Mouse (Mus musculus) lung, embryonic 14.5 days (tissue): Measurements from ENCODE around the gene Acaa1a. TPM values are rescaled to one million over a fixed set of nuclear protein-coding genes. Genes with fewer than 3 reads are reported as not detected.

ENCODE experiments used
- ATAC-seq: fragments of 200-750 bp; cut with Nextera tagmentation; 2 replicates; pipeline ENCODE4 v1.8.0; 2017; ENCODE audit warnings: mild to moderate bottlenecking, moderate TSS enrichment, moderate library complexity; ENCODE audit not compliant: insufficient read depth
- DNase-seq: peaks from one replicate; pipeline ENCODE4 v3.0.0-alpha.2; 2015
- H3K27ac ChIP-seq: fragments of 300-500 bp; sonication (generic); 2 replicates; pipeline ENCODE4 v1.5.1; 2014; ENCODE audit warnings: low read depth, mild to moderate bottlenecking, moderate library complexity
- H3K27me3 ChIP-seq: fragments of 300-500 bp; sonication (generic); 2 replicates; pipeline ENCODE4 v1.6.1; 2014; ENCODE audit warnings: low read length, control low read depth; ENCODE audit not compliant: insufficient read depth
- H3K36me3 ChIP-seq: fragments of 300-500 bp; sonication (generic); 2 replicates; pipeline ENCODE4 v1.6.1; 2014; ENCODE audit warnings: control low read depth; ENCODE audit not compliant: insufficient read depth
- H3K4me1 ChIP-seq: fragments of 300-500 bp; sonication (generic); 2 replicates; pipeline ENCODE4 v1.6.1; 2014; ENCODE audit warnings: antibody characterized with exemption, control low read depth; ENCODE audit not compliant: insufficient read depth
- H3K4me2 ChIP-seq: fragments of 300-500 bp; sonication (generic); 2 replicates; pipeline ENCODE4 v1.6.1; 2014; ENCODE audit warnings: mild to moderate bottlenecking
- H3K4me3 ChIP-seq: fragments of 300-500 bp; sonication (generic); 2 replicates; pipeline ENCODE4 v1.5.1; 2014; ENCODE audit warnings: low read depth, low read length
- H3K9ac ChIP-seq: fragments of 300-500 bp; sonication (generic); 2 replicates; pipeline ENCODE4 v1.6.1; 2014
- H3K9me3 ChIP-seq: fragments of 300-500 bp; sonication (generic); 2 replicates; pipeline ENCODE4 v1.6.1; 2016; ENCODE audit warnings: low read depth, low read length, control low read depth
- CTCF ChIP-seq: IDR thresholded peaks from 2 replicates; pipeline ENCODE4 v1.5.1; 2016; ENCODE audit warnings: antibody characterized with exemption, low read depth
- WGBS: fragments of 180-500 bp; shearing (Covaris S2); extraction: QIAGEN DNeasy Blood & Tissue Kit; methylation state at CpG from one replicate; pipeline ENCODE4 v1.1.7; 2014; 5-methylcytosine and 5-hydroxymethylcytosine counted together
- polyA plus RNA-seq: library from polyadenylated mRNA; unstranded; fragments of >200 nt; fragmentation: Nextera tagmentation; extraction: Ambion mirVana; gene quantifications from 2 replicates; pipeline ENCODE4 v1.2.1, GENCODE M21; 2014

Acaa1a gene
- polyA plus RNA-seq, 1 experiment from 2014 or later: 87.1 TPM

- H3K9me3 ChIP-seq: no peaks in the 10 kb centered on the region
- TF ChIP-seq CTCF: no peak
- no peak overlapping the region for H3K4me2 ChIP-seq
- WGBS: 80% methylated on average over 3 of the region's 3 CpGs
- ATAC-seq (no peak), DNase-seq (no peak)
- H3K27me3 ChIP-seq: no peaks in the 10 kb centered on the region
- H3K4me3 ChIP-seq: no peak overlapping the region
- H3K4me1 ChIP-seq: peaks cover 7% of the 10 kb centered on the region
- peaks cover 13% of the 10 kb centered on the region; the same call in 1 of the 2 replicates for H3K36me3 ChIP-seq
- H3K9ac ChIP-seq: no peak overlapping the region
- H3K27ac ChIP-seq: no peak overlapping the region
Observed at GRCm38 (mm10) chr9:119338350-119338749, 1.1 kb upstream of the Acaa1a start.

DNA sequence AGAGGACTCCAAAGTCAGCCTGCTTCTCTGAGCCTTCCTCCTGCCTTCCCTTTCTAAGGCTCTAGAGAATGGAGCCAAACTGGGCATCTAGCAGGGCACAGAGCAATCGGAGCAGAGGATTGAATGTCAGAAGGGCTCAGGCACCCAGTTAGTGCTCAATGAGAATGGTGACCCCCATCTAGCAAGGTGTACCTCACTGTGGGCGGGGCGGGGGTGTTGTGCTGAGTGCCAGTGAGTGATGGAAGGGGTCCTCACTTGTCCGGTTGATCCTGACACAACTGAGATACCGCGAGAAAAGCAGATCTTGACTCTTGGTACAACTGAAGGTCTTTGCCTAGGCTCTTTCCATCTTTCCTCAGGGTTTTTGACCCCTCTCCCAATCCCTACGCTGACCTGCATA lies 370 bp upstream of the Acaa1a start:
- H3K27ac ChIP-seq: no peak overlapping the region
- no peak for ATAC-seq

GRCm38 (mm10) chr9:119340212-119340580 lies 720 bp downstream of the Acaa1a start:
- H3K4me1 ChIP-seq: peaks cover 7% of the 10 kb centered on the region
- peak overlapping the region; percentile 94 for H3K27ac ChIP-seq

More for the DNA sequence above, 370 bp upstream of the Acaa1a start:
- peaks cover 7% of the 10 kb centered on the region for H3K4me1 ChIP-seq
- H3K27me3 ChIP-seq: no peaks in the 10 kb centered on the region
- H3K4me3 ChIP-seq: peak overlapping the region; percentile 71
- peak overlapping the region; percentile 70 for H3K9ac ChIP-seq
- 45% methylated on average over 7 of the region's 7 CpGs for WGBS
- no peak for TF ChIP-seq CTCF
- no peaks in the 10 kb centered on the region for H3K9me3 ChIP-seq
- peak overlapping the region; percentile 91 for H3K4me2 ChIP-seq
- peaks cover 16% of the 10 kb centered on the region; the same call in 1 of the 2 replicates for H3K36me3 ChIP-seq
- no peak for DNase-seq

GRCm38 (mm10) chr9:119340909-119341816 lies 1.7 kb downstream of the Acaa1a start, which contains the start of gene Myd88:
Myd88 (minus strand) TSS chr9:119341411.
- under 1% methylated on average over 67 of the region's 68 CpGs for WGBS
- ATAC-seq: peak; percentile 99
- Histone ChIP-seq H3K4me3 (peak within 1 kb of the TSS; percentile 71), H3K9me3 (no peaks in the 10 kb centered on the region), H3K36me3 (peaks cover 33% of the 10 kb centered on the region), H3K27ac (peak within 1 kb of the TSS; percentile 94), H3K9ac (peak within 1 kb of the TSS; percentile 70), H3K4me2 (peak within 1 kb of the TSS; percentile 91), H3K4me1 (peaks cover 7% of the 10 kb centered on the region), H3K27me3 (no peaks in the 10 kb centered on the region)
- no peak for TF ChIP-seq CTCF
- DNase-seq: peak; percentile 99

More at GRCm38 (mm10) chr9:119340212-119340580, 720 bp downstream of the Acaa1a start:
- DNase-seq (no peak), ATAC-seq (no peak)
- Histone ChIP-seq H3K9ac (peak overlapping the region; percentile 70), H3K4me2 (peak overlapping the region; percentile 91), H3K27me3 (no peaks in the 10 kb centered on the region), H3K4me3 (peak overlapping the region; percentile 71), H3K36me3 (peaks cover 25% of the 10 kb centered on the region), H3K9me3 (no peaks in the 10 kb centered on the region)
- WGBS: 2% methylated on average over 8 of the region's 8 CpGs
- no peak for TF ChIP-seq CTCF

GRCm38 (mm10) chr9:119342728-119343127 lies 3.3 kb downstream of the Acaa1a start:
- no peak for ATAC-seq
- no peak for TF ChIP-seq CTCF
- peak overlapping the region; percentile 70 for H3K9ac ChIP-seq
- no peak overlapping the region for H3K4me3 ChIP-seq
- H3K27ac ChIP-seq: no peak overlapping the region
- peaks cover 38% of the 10 kb centered on the region for H3K36me3 ChIP-seq
- WGBS: 82% methylated on average over 7 of the region's 7 CpGs
- H3K4me2 ChIP-seq: peak overlapping the region; percentile 91
- DNase-seq: no peak
- peaks cover 7% of the 10 kb centered on the region for H3K4me1 ChIP-seq
- H3K9me3 ChIP-seq: no peaks in the 10 kb centered on the region
- H3K27me3 ChIP-seq: no peaks in the 10 kb centered on the region

DNA sequence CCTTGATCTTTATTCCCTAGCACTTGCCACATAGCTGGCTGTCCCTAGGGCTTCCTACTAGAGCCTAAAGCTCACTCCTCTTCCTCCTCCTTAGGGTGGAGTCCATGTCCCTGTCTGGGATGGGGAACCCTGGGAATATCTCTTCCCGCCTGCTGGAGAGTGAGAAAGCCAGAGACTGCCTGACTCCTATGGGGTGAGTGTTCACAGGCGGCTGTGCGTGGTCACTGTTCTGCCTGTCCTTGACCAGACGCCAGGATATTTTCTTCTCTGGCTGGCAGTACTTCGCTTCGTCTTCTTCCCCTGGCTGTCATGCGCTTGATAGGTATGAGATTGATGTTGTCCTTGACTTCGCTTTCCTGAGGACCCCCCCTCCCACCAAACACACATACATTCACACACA lies 6.9 kb downstream of the Acaa1a start:
- Histone ChIP-seq H3K9me3 (no peaks in the 10 kb centered on the region), H3K9ac (no peak overlapping the region), H3K4me3 (no peak overlapping the region), H3K27ac (no peak overlapping the region), H3K27me3 (no peaks in the 10 kb centered on the region), H3K36me3 (peaks cover 62% of the 10 kb centered on the region), H3K4me1 (peaks cover 7% of the 10 kb centered on the region), H3K4me2 (no peak overlapping the region)
- no peak for ATAC-seq
- 80% methylated on average over 8 of the region's 8 CpGs for whole genome bisulfite sequencing
- no peak for TF ChIP-seq CTCF
- peak; percentile 0 for DNase-seq

DNA sequence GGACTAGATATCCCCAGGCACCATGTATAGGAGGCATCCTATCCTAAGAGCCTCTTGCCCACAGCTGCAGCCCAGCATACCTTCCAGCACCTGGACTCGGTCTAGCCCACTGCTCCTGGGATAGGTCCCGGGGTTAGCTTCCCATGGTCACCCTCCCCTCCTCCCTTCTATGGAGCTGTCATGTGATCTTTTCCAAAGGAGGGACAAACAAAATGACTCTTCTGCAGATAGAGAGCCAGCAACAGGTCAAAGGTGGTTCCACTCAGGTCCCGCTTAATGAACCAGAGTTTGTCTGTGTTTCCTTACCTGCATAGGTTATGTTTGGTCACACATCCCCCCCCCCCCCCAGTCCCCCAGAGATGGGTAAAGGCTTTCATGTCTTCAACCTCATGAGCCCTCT lies 11.1 kb downstream of the Acaa1a start:
- Histone ChIP-seq H3K9ac (no peak overlapping the region), H3K27ac (no peak overlapping the region), H3K27me3 (no peaks in the 10 kb centered on the region), H3K9me3 (no peaks in the 10 kb centered on the region), H3K4me3 (no peak overlapping the region), H3K4me2 (no peak overlapping the region), H3K4me1 (no peaks in the 10 kb centered on the region), H3K36me3 (peaks cover 44% of the 10 kb centered on the region)
- ATAC-seq (no peak), DNase-seq (no peak)
- WGBS: 83% methylated on average over 3 of the region's 3 CpGs
- TF ChIP-seq CTCF: no peak
